Mouse (Mus musculus): ENCODE results near the gene Rfx3. TPM values are rescaled to one million over a fixed set of nuclear protein-coding genes. Genes with fewer than 3 reads are reported as not detected.

Gene Rfx3
- total RNA-seq, 1 experiment from 2014 or later: 9.9 TPM

DNA sequence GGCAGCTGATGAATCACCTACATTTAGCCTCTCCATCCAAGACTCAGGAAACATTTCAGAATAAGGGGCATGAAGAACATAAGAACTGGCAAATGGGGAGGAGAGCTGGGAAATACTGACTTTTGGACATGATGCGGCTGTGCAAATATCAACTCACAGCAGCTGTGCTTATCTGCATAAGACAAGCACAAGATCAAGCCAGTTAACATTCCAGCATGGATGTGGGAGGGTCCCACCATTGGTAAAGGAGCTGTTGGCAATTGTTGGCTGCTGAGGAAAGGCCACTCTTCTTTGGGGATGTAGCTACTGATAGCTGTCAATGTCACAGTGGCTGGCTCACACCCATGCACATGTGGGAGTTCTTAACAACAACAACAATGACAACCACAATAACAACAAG is 263.7 kb downstream of the Rfx3 start:
- no peak for ATAC-seq (replicated peaks; ENCODE audit: low read depth, poor library complexity, severe bottlenecking)

GRCm38 (mm10) chr19:27738908-27739307 is 272.1 kb downstream of the Rfx3 start:
- no peak for ATAC-seq (replicated peaks; ENCODE audit: low read depth, poor library complexity, severe bottlenecking)

DNA sequence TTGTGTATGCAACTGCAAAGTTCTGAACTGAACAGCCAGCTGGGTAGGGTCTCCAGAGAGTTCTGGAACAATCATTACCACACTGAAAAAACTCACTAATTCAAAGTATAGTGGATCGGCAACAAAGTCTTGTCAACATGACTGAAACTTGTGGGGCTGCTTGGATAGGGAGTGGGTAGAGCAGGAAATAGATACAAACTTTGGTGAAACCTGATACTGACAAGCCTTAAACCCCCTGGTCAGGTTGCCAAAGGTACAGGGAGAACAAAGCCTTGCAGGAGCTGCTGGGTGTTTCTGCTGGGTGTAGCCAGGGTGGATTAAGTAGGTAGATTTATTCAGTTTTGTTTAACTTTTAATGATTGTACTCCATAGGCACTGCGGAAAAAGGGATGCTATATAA is 274.4 kb downstream of the Rfx3 start:
- no peak for ATAC-seq (replicated peaks; ENCODE audit: low read depth, poor library complexity, severe bottlenecking)

DNA sequence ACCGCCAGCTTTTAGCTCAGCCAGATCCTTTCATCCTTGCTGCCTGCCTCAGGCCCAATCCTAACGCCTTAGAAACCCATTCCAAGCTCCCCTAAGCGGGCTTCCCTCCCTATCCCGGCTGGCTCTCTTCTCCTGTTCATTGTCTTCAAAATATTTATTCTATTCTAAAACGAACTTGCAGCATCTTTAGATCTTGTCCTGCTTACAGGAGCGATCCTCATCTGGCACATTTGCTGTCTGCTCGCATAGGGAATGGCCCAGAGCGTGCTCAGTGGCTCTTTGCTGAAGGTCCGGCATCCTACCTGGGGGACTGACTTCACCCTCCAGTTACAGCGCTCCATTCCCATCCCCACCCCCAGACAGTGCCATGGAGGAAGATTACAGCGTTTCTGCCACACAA is 292.0 kb downstream of the Rfx3 start:
- ATAC-seq (replicated peaks; ENCODE audit: low read depth, poor library complexity, severe bottlenecking): no peak

GRCm38 (mm10) chr19:27716274-27716673 is 294.7 kb downstream of the Rfx3 start:
- no peak for ATAC-seq (replicated peaks; ENCODE audit: low read depth, poor library complexity, severe bottlenecking)

Data from common myeloid progenitor, adult 5-6 weeks (primary cell).